Mouse (Mus musculus) bone marrow, adult 2 months (tissue): ENCODE data around the gene Cdk8. TPM values are rescaled to one million over a fixed set of nuclear protein-coding genes. Genes with fewer than 3 reads are reported as not detected.

Source experiments
- H3K27ac ChIP-seq: fragments of 200-500 bp; 2 replicates; pipeline ENCODE4 v1.5.1; 2012; ENCODE audit warnings: low read depth, mild to moderate bottlenecking, control low read depth, inconsistent platforms, low read length; ENCODE audit not compliant: control insufficient read depth, poor library complexity, insufficient read depth
- H3K4me1 ChIP-seq: fragments of 200-500 bp; 2 replicates; pipeline ENCODE4 v1.6.1; 2011; ENCODE audit warnings: low read length; ENCODE audit not compliant: control insufficient read depth, insufficient read depth
- H3K4me3 ChIP-seq: fragments of 200-500 bp; replicated peaks from 2 replicates; pipeline ENCODE3; 2011; ENCODE audit warnings: mild to moderate bottlenecking, low read depth, low read length, control low read depth; ENCODE audit not compliant: control insufficient read depth
- CTCF ChIP-seq: fragments of 200-500 bp; IDR thresholded peaks from 2 replicates; pipeline ENCODE4 v1.5.1; 2011; ENCODE audit warnings: low read length, control low read depth; ENCODE audit not compliant: control insufficient read depth, insufficient read depth
- POLR2A ChIP-seq: fragments of 200-500 bp; IDR thresholded peaks from 2 replicates; pipeline ENCODE4 v1.6.1; 2011; ENCODE audit warnings: low read depth, mild to moderate bottlenecking, control low read depth, low read length, borderline replicate concordance; ENCODE audit not compliant: control insufficient read depth
- WGBS: fragments of 180-500 bp; shearing (Covaris S2); methylation state at CpG from one replicate; pipeline ENCODE4 v1.1.7; 2018; 5-methylcytosine and 5-hydroxymethylcytosine counted together
- polyA plus RNA-seq: library from polyadenylated mRNA; stranded (reverse); fragments of >200 nt; gene quantifications from 2 replicates; pipeline ENCODE4 v1.2.4, GENCODE M21; 2011; ENCODE audit warnings: low replicate concordance; ENCODE audit not compliant: missing spikeins, insufficient read depth, insufficient read length

Gene Cdk8
- polyA plus RNA-seq, 1 experiment = 28.8 TPM

DNA sequence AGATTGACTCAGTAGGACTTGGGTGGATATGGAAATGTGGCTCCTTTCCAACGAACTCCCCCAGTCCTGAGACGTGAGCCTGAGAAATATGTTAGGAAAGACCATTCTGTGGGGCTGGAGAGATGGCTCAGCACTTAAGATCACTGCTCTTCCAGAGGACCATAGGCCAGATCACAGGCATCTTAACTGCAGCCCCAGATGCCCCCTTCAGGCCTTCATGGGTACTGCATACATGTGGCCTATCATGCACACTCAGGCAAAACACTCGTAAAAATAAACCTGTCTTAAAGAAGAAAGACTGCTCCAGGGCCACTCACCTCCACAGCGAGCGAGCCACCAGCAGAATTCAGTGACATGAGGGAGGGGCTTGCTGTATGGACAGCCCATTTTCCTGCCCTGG lies 72.4 kb downstream of the Cdk8 start:
- no peak overlapping the region for H3K4me3 ChIP-seq
- no peak overlapping the region for H3K27ac ChIP-seq
- H3K4me1 ChIP-seq = no peaks in the 10 kb centered on the region
- 78% methylated on average over 5 of the region's 5 CpGs for WGBS
- TF ChIP-seq CTCF (peak; percentile 77), POLR2A (no peak)

DNA sequence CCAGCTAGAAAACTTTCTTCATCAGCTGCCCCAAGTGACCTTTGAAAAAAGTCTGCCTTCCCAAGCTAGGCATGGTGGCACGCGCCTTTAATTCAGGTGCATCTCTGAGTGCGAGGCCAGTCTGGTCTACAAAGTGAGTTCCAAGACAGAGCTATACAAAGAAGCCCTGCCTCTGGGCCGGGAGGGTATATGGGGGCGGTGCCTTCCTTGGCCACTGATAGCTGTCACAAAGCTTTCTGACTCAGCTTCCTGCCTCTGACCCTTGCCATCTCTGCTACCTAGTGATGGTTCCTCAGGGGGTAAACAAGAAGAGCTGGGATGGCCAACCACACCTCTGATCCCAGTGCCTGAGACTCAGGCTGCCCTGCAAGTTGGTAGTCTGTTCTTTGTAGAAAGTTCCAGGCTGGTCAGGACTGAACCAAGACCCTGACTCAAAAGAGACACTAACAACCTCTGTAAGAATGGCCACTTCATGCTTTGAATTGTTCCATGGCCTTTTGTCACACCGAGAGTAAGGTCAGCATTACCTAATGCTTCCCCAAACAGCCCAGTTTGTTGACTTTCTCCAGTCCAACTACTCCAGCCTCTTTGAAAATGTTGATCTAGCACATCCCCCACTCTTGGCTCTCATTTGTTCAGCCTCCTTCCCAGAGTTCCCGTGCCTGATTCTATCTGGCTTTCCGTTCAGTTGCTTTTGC lies 76.2 kb downstream of the Cdk8 start:
- 81% methylated on average over 8 of the region's 8 CpGs for WGBS
- Histone ChIP-seq H3K4me3 (no peak overlapping the region), H3K4me1 (no peaks in the 10 kb centered on the region), H3K27ac (peak overlapping the region; percentile 21)
- TF ChIP-seq CTCF (no peak), POLR2A (no peak)

DNA sequence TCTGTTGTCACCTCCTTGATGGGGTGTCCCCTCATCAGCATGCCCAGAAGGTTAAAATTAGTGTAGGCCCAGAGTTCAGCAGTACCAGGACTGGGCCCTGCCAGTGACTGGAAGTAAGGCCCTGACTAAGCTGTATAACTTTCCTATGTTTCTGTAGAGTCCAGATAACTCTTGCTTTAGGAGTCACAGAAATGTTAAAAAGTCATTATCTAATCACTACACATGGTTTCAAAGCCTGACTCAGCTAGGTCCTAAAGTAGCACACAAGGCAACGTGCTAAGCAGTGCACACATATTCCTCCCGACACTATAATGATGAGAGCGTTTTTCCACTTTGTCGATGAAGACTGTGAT lies 76.7 kb downstream of the Cdk8 start:
- Histone ChIP-seq H3K4me3 (no peak overlapping the region), H3K4me1 (no peaks in the 10 kb centered on the region), H3K27ac (peak overlapping the region; percentile 21)
- TF ChIP-seq CTCF = no peak
- 84% methylated on average over 4 of the region's 4 CpGs for WGBS

DNA sequence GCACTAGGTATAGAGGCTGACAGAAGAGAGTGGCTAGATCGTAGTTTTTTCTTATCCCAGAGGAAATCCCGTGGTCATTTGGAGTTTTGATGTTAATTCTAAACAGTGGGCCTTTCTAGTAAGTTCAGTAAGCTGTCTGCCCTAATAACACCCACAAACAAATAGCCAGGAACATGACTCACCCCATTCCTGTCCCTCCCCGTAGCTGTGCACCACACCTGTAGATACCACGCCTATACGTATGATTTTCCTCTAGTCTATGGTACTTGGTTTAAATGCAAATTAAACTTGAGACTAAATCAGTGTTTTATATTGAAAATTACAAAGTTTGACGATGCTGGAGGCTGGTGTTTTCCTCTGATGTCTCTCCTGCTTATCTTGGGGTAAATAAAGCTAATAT lies 83.5 kb downstream of the Cdk8 start:
- 79% methylated on average over 6 of the region's 6 CpGs for WGBS
- TF ChIP-seq POLR2A = no peak
- TF ChIP-seq CTCF = no peak
- peaks cover 2% of the 10 kb centered on the region for H3K4me1 ChIP-seq
- H3K27ac ChIP-seq = no peak overlapping the region
- no peak overlapping the region for H3K4me3 ChIP-seq

DNA sequence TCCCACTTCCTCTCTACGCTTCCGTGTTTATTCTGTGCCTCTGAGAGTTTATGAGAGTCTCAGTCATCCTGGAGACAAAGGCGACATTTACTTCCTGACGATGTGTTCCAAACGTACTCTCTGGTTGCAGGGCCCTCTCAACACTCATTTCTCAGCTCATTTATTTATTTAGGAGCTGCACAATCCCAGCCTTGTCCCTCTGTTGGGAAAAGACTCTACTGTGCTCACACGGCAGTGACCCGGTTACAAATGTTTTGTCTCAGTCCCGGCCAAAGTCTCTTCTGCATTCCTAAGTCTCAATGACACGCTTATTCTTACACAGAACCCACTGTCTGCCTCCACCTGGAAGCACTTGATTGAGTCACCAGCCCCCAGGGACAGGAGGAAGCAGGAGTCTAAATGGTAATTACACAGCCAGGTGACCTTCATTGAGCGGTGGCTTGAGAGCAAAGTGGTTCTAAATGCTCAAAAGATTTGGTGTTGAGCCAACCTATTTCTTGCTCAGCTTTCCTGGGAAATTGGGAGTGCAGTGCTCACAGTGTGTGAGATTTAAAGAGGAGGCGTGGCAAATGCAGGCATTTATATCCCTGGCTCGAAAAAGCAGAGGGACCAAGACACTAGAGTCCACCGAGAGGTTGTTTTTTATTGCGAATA lies 84.4 kb downstream of the Cdk8 start:
- TF ChIP-seq CTCF = no peak
- TF ChIP-seq POLR2A = no peak
- Histone ChIP-seq H3K27ac (0 out of 2 replicates have a peak overlapping the region, but pooled peaks have one; percentile 26), H3K4me3 (no peak overlapping the region), H3K4me1 (peaks cover 2% of the 10 kb centered on the region)
- 56% methylated on average over 14 of the region's 14 CpGs for WGBS

DNA sequence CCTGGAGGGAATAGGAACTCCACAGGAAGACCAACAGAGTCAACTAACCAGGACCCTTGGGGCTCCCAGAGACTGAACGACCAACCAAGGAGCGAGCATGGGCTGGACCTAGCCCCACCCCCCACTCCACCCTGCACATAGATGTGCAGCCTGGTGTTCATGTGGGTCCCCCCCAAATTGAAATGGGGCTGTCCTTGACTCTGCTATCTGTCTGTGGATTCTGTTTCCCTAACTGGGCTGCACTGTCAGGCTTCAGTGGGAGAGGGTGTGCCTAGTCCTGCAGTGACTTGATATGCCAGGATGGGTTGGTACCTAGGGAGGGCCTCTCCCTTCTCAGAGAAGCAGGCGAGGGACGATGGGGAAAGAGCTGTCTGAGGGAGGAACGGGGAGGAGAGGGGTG lies 85.3 kb downstream of the Cdk8 start:
- H3K4me3 ChIP-seq = no peak overlapping the region
- TF ChIP-seq CTCF (no peak), POLR2A (no peak)
- WGBS = 75% methylated on average over 5 of the region's 5 CpGs
- peaks cover 2% of the 10 kb centered on the region for H3K4me1 ChIP-seq
- H3K27ac ChIP-seq = peak overlapping the region; percentile 46

DNA sequence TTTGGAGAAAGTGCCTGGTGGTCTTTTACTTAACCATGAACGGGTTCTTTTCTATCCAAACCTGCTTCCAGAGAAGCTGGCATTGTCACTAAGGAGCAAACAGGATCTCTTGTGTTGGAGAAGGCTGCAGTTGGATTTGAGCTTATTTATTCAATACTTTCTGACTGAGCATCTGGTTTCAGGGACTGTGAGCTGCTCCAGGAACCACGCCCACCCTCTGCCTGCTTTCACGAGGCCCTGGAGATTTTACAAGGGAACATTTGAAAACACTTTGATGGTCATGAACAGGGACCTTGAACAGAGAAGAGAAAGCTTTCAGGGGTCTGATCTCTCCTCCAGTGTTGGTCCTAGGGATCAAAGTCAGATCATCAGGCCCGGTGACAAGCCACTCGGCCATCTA lies 87.0 kb downstream of the Cdk8 start:
- 72% methylated on average over 5 of the region's 5 CpGs for WGBS
- peaks cover 2% of the 10 kb centered on the region for H3K4me1 ChIP-seq
- no peak overlapping the region for H3K4me3 ChIP-seq

DNA sequence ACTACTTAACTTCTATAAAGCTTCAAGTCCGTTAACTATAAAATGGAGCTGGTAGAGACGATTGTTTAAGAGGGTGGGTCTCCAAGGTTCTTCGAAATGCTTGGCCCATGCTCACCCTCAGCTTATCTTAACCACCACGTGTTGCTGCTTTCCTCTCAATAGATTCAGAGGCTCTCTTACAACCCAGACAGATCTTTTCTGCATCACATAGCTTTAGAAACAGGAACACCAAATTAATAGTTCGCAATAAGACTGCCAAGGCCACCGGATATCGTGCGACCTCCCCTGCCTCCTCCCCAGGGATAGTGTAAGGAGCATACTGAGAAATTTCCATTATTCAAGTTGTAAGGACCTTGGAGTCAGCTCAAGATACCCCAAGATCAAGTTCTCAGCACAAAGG lies 87.4 kb downstream of the Cdk8 start:
- Histone ChIP-seq H3K4me3 (no peak overlapping the region), H3K4me1 (peaks cover 2% of the 10 kb centered on the region), H3K27ac (no peak overlapping the region)
- 69% methylated on average over 8 of the region's 8 CpGs for WGBS
- TF ChIP-seq POLR2A (no peak), CTCF (no peak)

More for the DNA sequence above, 87.0 kb downstream of the Cdk8 start:
- TF ChIP-seq POLR2A (no peak), CTCF (no peak)
- H3K27ac ChIP-seq = no peak overlapping the region
